Mouse (Mus musculus) heart, postnatal 0 days (tissue): Measurements from ENCODE around the gene 4933411K16Rik.

Experiments used
- CTCF ChIP-seq: IDR thresholded peaks from 2 replicates; pipeline ENCODE4 v1.5.1; 2016; ENCODE audit warnings: antibody characterized with exemption, control low read depth, low read depth
- EP300 ChIP-seq: IDR thresholded peaks from 2 replicates; pipeline ENCODE4 v1.6.1; 2016; ENCODE audit warnings: antibody characterized with exemption, low read depth

DNA sequence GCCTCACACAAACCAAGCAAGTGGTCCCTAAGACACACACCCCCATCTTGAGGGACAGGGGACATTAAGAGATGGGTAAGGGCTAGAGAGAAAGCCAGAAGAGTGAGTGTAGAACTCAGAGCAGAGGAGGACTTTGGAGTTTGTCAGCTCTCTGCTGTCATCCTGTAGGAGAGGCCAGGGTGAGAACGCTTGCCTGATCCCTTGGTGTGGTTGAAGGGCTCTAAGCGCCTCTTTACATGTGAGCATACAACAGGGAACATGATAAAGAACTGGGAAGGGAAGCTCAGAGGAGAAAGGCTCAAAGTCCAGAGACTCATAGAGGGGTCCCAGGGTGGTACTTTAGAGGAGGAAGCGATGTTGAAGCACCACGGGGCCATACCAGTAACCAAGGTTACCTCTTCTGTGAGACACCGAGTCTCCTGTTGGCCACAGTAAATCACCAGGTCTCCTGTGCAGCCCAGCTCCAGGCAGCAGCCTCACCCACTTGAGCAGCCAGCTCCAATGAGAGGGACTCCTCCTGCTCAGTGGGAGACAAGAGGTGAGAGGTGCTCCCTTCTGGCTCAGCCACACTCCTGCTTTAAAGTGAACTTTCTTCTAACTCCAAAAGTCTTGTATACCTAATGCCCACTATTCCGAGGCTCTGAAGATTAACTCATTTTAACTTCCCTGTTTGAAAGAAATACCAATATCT lies 4.8 kb downstream of the 4933411K16Rik start:
- TF ChIP-seq CTCF (no peak), EP300 (no peak)
